Mouse (Mus musculus) neutrophil, adult 5-6 weeks (primary cell): ENCODE data around the gene Rpn2. TPM values are rescaled to one million over a fixed set of nuclear protein-coding genes. Genes with fewer than 3 reads are reported as not detected.

Source experiments
- total RNA-seq: library from RNA; stranded (forward); fragments of 200-1000 nt; gene quantifications from 2 replicates; pipeline ENCODE4 v1.2.3, GENCODE M21; 2017

Gene Rpn2
- total RNA-seq, 1 experiment from 2014 or later = 71.1 TPM

Other genes with a start within 250 kb of the Rpn2 start
- gene Soga1, start 199.8 kb upstream of the Rpn2 start, total RNA-seq = 0.23 and 0.25 TPM in 2 replicates
- gene Tldc2, start 192.0 kb upstream of the Rpn2 start, total RNA-seq = not detected in 2 replicates
- gene Samhd1, start 143.8 kb upstream of the Rpn2 start, total RNA-seq = 1,618 and 1,994 TPM in 2 replicates
- 30.2 and 34.8 TPM in 2 replicates for gene Rbl1, start 74.5 kb upstream of the Rpn2 start, total RNA-seq
- not detected in 2 replicates for gene Mroh8, start 532 bp downstream of the Rpn2 start, total RNA-seq
- gene Ghrh, start 68.5 kb downstream of the Rpn2 start, total RNA-seq = not detected in 2 replicates
- 9.5 and 16.5 TPM in 2 replicates for gene Manbal, start 88.6 kb downstream of the Rpn2 start, total RNA-seq
- gene Src, start 139.4 kb downstream of the Rpn2 start, total RNA-seq = 0.37 and 0.47 TPM in 2 replicates